Mouse (Mus musculus) kidney, embryonic 16.5 days (tissue): ENCODE results near the gene Ccl21b. TPM values are rescaled to one million over a fixed set of nuclear protein-coding genes. Genes with fewer than 3 reads are reported as not detected.
"Not testable (repeated sequence)": the region's sequence is repeated elsewhere in the genome, so short reads cannot be mapped to it uniquely, and the experiment has no call there.

Source experiments
- ATAC-seq: fragments of 200-750 bp; cut with Nextera tagmentation; 2 replicates; pipeline ENCODE4 v1.8.0; 2017; ENCODE audit warnings: moderate TSS enrichment; ENCODE audit not compliant: low FRiP score, low TSS enrichment
- H3K27ac ChIP-seq: fragments of 300-500 bp; sonication (generic); 2 replicates; pipeline ENCODE4 v1.5.1; 2014; ENCODE audit warnings: low read length
- H3K27me3 ChIP-seq: fragments of 300-500 bp; sonication (generic); 2 replicates; pipeline ENCODE4 v1.6.1; 2014; ENCODE audit warnings: low read length, control low read depth, mixed read lengths; ENCODE audit not compliant: insufficient read depth
- H3K36me3 ChIP-seq: fragments of 300-500 bp; sonication (generic); 2 replicates; pipeline ENCODE4 v1.6.1; 2014; ENCODE audit warnings: low read length, control low read depth, mixed read lengths; ENCODE audit not compliant: insufficient read depth
- H3K4me1 ChIP-seq: fragments of 300-500 bp; sonication (generic); 2 replicates; pipeline ENCODE4 v1.6.1; 2014; ENCODE audit warnings: low read length, control low read depth, mixed read lengths; ENCODE audit not compliant: insufficient read depth
- H3K4me2 ChIP-seq: fragments of 300-500 bp; sonication (generic); replicated peaks from 2 replicates; pipeline ENCODE4 v1.6.1; 2014; ENCODE audit warnings: low read depth, low read length
- H3K4me3 ChIP-seq: fragments of 300-500 bp; sonication (generic); 2 replicates; pipeline ENCODE4 v1.5.1; 2014; ENCODE audit warnings: mild to moderate bottlenecking, low read length
- H3K9ac ChIP-seq: fragments of 300-500 bp; sonication (generic); replicated peaks from 2 replicates; pipeline ENCODE4 v1.6.1; 2014; ENCODE audit warnings: low read length
- H3K9me3 ChIP-seq: fragments of 300-500 bp; sonication (generic); 2 replicates; pipeline ENCODE4 v1.6.1; 2016; ENCODE audit warnings: low read length, control low read depth
- WGBS: fragments of 180-500 bp; shearing (Covaris S2); extraction: QIAGEN DNeasy Blood & Tissue Kit; methylation state at CpG from one replicate; pipeline ENCODE4 v1.1.7; 2014; 5-methylcytosine and 5-hydroxymethylcytosine counted together
- polyA plus RNA-seq: library from polyadenylated mRNA; unstranded; fragments of >200 nt; fragmentation: Nextera tagmentation; extraction: Ambion mirVana; gene quantifications from 2 replicates; pipeline ENCODE4 v1.2.1, GENCODE M21; 2015

Ccl21b gene
- 0.64 and 0.65 TPM in 2 replicates for polyA plus RNA-seq

DNA sequence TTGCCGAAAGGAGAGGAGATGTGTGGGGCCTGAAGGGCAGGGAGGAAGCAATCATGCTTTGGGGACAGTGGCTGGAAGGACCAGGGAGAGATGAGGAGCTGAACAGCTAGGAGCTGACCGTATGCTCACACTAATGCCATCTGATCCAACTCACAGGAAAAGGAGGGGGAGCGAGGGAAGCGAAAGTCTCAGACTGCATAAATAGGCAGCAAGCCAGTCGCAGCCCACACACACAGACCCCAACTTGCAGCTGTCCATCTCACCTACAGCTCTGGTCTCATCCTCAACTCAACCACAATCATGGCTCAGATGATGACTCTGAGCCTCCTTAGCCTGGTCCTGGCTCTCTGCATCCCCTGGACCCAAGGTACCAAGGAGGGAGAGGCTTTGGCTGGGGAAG is at the start of gene Ccl21b:
TSS of gene Ccl21b (plus strand) at position 301 of the 400 bp plus-strand sequence.
- not testable (repeated sequence) for H3K9ac ChIP-seq, H3K27ac ChIP-seq, H3K36me3 ChIP-seq, H3K4me2 ChIP-seq, ATAC-seq, H3K4me1 ChIP-seq, H3K27me3 ChIP-seq, H3K4me3 ChIP-seq, H3K9me3 ChIP-seq
- no CpG with 5 or more reads among the region's 5 CpGs for WGBS

DNA sequence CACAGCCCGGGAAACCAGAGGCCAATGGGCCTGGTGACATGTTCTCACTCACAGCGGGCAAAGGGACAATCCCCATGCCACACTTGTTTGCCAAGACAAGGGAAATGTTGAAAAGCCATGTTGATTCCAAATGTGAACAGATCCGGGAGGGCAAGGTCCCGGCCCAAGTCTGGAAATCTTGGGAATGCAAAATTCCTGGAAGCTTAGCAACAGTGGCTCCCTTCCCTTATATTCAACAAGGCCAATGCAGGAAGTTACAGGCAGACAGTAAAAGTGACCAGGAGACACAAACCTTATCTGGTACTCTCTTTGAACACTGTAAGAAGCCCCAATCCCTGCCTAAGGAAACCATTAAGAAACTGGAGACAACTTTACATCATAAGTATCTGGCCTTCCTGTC is 15.2 kb upstream of the Ccl21b start, which contains the start of gene Gm10600:
TSS of gene Gm10600 (plus strand) at position 301 of the 400 bp plus-strand sequence.
- not testable (repeated sequence) for H3K27ac ChIP-seq, H3K36me3 ChIP-seq, H3K4me2 ChIP-seq, ATAC-seq, H3K9ac ChIP-seq, H3K4me1 ChIP-seq, H3K9me3 ChIP-seq, H3K4me3 ChIP-seq, H3K27me3 ChIP-seq
- no CpG with 5 or more reads among the region's 4 CpGs for WGBS

DNA sequence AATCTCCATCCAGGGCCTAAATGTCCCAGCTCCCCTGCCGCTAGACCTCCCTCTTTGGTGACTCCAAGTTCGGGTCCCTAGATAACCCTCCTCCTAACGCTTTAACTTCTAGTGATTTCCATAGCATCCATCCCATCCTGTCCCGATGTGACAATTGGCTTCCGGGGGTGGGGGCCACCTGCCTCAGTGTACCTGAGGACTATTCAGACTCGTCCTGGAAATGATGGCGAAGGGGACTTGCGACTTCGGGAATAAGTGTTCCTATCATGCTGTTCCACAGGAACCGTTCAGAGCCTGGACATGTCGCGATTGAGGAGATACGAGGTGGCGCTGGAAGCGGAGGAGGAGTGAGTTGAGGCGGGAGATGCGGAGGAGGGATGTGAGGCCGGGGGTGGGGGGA is 38.4 kb downstream of the Ccl21b start, which contains the start of gene Gm21953:
TSS of gene Gm21953 (plus strand) at position 301 of the 400 bp plus-strand sequence.
- not testable (repeated sequence) for H3K27me3 ChIP-seq, ATAC-seq, H3K9ac ChIP-seq, H3K27ac ChIP-seq, H3K4me2 ChIP-seq, H3K36me3 ChIP-seq, H3K4me3 ChIP-seq, H3K9me3 ChIP-seq, H3K4me1 ChIP-seq
- no CpG with 5 or more reads among the region's 18 CpGs for WGBS

Other genes starting within 250 kb of the Ccl21b start
- gene Gm21093, start 221.0 kb upstream of the Ccl21b start, polyA plus RNA-seq, result 0.10 TPM in 1 of 2 replicates, not detected in the other
- not detected in 2 replicates for gene Gm3893, start 164.6 kb upstream of the Ccl21b start, polyA plus RNA-seq
- gene Gm13304, start 140.9 kb upstream of the Ccl21b start, polyA plus RNA-seq, result 3.7 and 14.3 TPM in 2 replicates
- not detected in 2 replicates for gene Gm13306, start 102.3 kb upstream of the Ccl21b start, polyA plus RNA-seq
- gene Gm13305, start 87.2 kb upstream of the Ccl21b start, polyA plus RNA-seq, result 0.59 TPM in 1 of 2 replicates, not detected in the other
- not detected in 2 replicates for gene Gm10600, start 15.1 kb upstream of the Ccl21b start, polyA plus RNA-seq
- gene Gm21953, start 38.5 kb downstream of the Ccl21b start, polyA plus RNA-seq, result not detected in 2 replicates
- not detected in 2 replicates for gene Fam205a3, start 62.6 kb downstream of the Ccl21b start, polyA plus RNA-seq
- not detected in 2 replicates for gene Gm21586, start 183.6 kb downstream of the Ccl21b start, polyA plus RNA-seq
- gene Gm2163, start 211.0 kb downstream of the Ccl21b start, polyA plus RNA-seq, result not detected in 2 replicates